Mouse (Mus musculus): ENCODE results near the gene 1110017D15Rik. TPM values are rescaled to one million over a fixed set of nuclear protein-coding genes. Genes with fewer than 3 reads are reported as not detected.
"Not testable (repeated sequence)": the region's sequence is repeated elsewhere in the genome, so short reads cannot be mapped to it uniquely, and the experiment has no call there.

1110017D15Rik gene
- polyA plus RNA-seq, 1 experiment from 2014 or later = 0.68 TPM

DNA sequence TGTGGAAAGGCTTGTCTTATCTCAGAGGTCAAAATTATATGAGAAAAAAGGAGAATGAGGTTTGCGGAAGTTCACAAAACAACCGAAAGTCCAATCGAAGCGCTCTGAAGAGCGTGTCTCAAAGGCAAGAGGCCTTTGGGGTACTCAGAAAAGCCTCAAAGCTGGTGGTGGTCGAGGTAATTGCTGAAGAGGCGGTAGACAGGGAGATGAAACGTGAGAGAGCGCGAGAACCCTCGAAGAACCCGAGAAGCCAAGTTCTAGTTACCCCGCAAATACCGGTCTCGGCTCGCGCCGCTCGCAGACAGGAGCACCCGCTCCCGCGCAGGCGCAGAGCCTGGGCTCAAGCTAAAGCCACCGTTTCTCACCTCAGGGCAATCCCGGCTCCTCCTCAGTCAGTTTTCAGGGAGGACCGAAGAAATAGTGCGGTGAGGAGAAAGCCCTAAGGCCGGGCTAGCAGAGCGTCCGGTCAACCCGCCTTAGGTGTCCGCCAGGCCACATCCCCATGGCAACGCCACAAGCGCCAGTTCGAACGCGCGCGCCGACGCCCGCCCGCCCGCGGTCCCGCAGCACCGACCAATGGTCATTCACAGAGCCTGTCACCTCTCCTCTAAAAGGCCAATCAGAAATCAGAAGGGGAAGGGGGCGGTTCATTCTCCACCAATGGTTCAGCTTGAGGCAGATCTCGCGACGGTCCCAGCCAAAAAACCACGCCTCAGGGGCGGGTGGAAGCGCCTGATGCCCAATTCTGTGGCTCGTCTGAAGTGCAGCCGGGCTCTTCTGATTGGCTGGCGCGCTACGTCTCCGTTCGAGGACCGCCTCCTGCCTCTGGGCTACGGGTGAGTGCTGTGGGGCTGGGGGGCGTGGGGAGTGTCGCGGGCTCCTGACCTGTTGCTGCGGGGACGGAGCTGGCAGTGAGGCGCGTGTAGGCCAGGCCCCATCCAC is 52.5 kb downstream of the 1110017D15Rik start, which contains the start of the genes Kif24 and Nudt2:
Gene Kif24, minus strand, starts transcription at position 543 of the 942 bp plus-strand sequence.
Gene Nudt2, plus strand, starts transcription at position 807 of the 942 bp plus-strand sequence.
- ATAC-seq (replicated peaks; ENCODE audit: low FRiP score, low read depth) (peak; percentile 98), DNase-seq (ENCODE audit: low spot score) (peak; percentile 100)
- Histone ChIP-seq H3K27ac (peak within 1 kb of the TSS; percentile 33; the same call in 1 of the 2 replicates), H3K4me1 (replicated peaks; ENCODE audit: insufficient read depth, low read length) (0 out of 2 replicates have a peak, but pooled peaks cover 2% of the 10 kb centered on the region), H3K36me3 (ENCODE audit: insufficient read depth, low read length) (no peaks in the 10 kb centered on the region), H3K27me3 (ENCODE audit: insufficient read depth, low read length) (no peaks in the 10 kb centered on the region), H3K9me3 (replicated peaks; ENCODE audit: low read length) (no peaks in the 10 kb centered on the region), H3K9ac (ENCODE audit: low read depth, low read length) (peak within 1 kb of the TSS; percentile 70), H3K4me2 (ENCODE audit: low read length) (peak within 1 kb of the TSS; percentile 66), H3K4me3 (replicated peaks; ENCODE audit: low read depth, low read length) (peak within 1 kb of the TSS; percentile 60)
- no peak for TF ChIP-seq CTCF (IDR thresholded peaks at IDR 0.05; ENCODE audit: low read depth)
- under 1% methylated on average over 70 of the region's 70 CpGs for WGBS

DNA sequence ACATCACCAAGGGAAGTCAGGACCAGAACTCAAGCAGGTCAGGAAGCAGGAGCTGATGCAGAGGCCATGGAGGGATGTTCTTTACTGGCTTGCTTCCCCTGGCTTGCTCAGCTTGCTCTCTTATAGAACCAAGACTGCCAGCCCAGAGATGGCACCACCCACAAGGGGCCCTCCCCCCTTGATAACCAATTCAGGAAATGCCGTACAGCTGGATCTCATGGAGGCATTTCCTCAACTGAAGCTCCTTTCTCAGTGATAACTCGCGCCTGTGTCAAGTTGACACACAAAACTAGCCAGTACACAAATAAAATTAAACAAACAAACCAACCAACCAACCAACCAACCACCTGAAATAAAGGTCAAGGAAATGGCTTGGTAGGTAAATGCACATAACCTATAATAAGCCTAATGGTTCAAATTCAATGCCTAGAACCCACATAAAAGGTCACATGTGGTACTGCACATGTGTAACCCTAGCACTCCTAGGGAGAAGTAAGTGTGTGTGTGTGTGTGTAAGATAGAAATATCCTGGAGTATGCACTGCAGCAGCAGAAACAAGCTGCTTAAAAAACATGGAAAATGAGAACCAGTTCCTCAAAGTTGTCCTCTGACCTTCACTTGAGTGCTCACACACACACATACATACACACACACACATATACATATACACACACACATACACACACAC is 53.9 kb downstream of the 1110017D15Rik start:
- not testable (repeated sequence) for H3K4me3 ChIP-seq (replicated peaks; ENCODE audit: low read depth, low read length); DNase-seq (ENCODE audit: low spot score); H3K27ac ChIP-seq; H3K27me3 ChIP-seq (ENCODE audit: insufficient read depth, low read length); ATAC-seq (replicated peaks; ENCODE audit: low FRiP score, low read depth); H3K36me3 ChIP-seq (ENCODE audit: insufficient read depth, low read length); H3K4me1 ChIP-seq (replicated peaks; ENCODE audit: insufficient read depth, low read length); H3K9ac ChIP-seq (ENCODE audit: low read depth, low read length); H3K9me3 ChIP-seq (replicated peaks; ENCODE audit: low read length)
- peak overlapping the region; percentile 62; the same call in 1 of the 2 replicates for H3K4me2 ChIP-seq (ENCODE audit: low read length)
- 77% methylated on average over 3 of the region's 3 CpGs for WGBS

- Histone ChIP-seq H3K9me3 (replicated peaks; ENCODE audit: low read length) (no peaks in the 10 kb centered on the region), H3K4me3 (replicated peaks; ENCODE audit: low read depth, low read length) (no peak overlapping the region), H3K9ac (ENCODE audit: low read depth, low read length) (no peak overlapping the region), H3K4me2 (ENCODE audit: low read length) (no peak overlapping the region), H3K27ac (no peak overlapping the region), H3K4me1 (replicated peaks; ENCODE audit: insufficient read depth, low read length) (0 out of 2 replicates have a peak, but pooled peaks cover 2% of the 10 kb centered on the region), H3K36me3 (ENCODE audit: insufficient read depth, low read length) (no peaks in the 10 kb centered on the region), H3K27me3 (ENCODE audit: insufficient read depth, low read length) (no peaks in the 10 kb centered on the region)
- TF ChIP-seq CTCF (IDR thresholded peaks at IDR 0.05; ENCODE audit: low read depth) = no peak
- DNase-seq (ENCODE audit: low spot score) (no peak), ATAC-seq (replicated peaks; ENCODE audit: low FRiP score, low read depth) (no peak)
- 96% methylated on average over 1 of the region's 1 CpGs for WGBS
Observed at GRCm38 (mm10) chr4:41460690-41461089, 56.4 kb downstream of the 1110017D15Rik start.

Other genes starting within 250 kb of the 1110017D15Rik start
- gene Ubap2, start 242.2 kb downstream of the 1110017D15Rik start, polyA plus RNA-seq (2015; fragmentation: Nextera tagmentation; extraction: Ambion mirVana) = 37.6 and 44.4 TPM in 2 replicates
- 49.8 and 55.4 TPM in 2 replicates for gene Dcaf12, start 202.4 kb downstream of the 1110017D15Rik start, polyA plus RNA-seq (2015; fragmentation: Nextera tagmentation; extraction: Ambion mirVana)
- 53.7 and 54.8 TPM in 2 replicates for gene Ubap1, start 168.3 kb downstream of the 1110017D15Rik start, polyA plus RNA-seq (2015; fragmentation: Nextera tagmentation; extraction: Ambion mirVana)
- 2.0 and 2.4 TPM in 2 replicates for gene Kif24, start 52.4 kb downstream of the 1110017D15Rik start, polyA plus RNA-seq (2015; fragmentation: Nextera tagmentation; extraction: Ambion mirVana)
- 57.2 and 61.7 TPM in 2 replicates for gene Nudt2, start 52.2 kb downstream of the 1110017D15Rik start, polyA plus RNA-seq (2015; fragmentation: Nextera tagmentation; extraction: Ambion mirVana)
- 5.3 and 6.1 TPM in 2 replicates for gene AI464131, start 14.3 kb downstream of the 1110017D15Rik start, polyA plus RNA-seq (2015; fragmentation: Nextera tagmentation; extraction: Ambion mirVana)
- 2.3 and 2.9 TPM in 2 replicates for gene Fam219a, start 52.2 kb upstream of the 1110017D15Rik start, polyA plus RNA-seq (2015; fragmentation: Nextera tagmentation; extraction: Ambion mirVana)
- gene Dnaic1, start 52.4 kb upstream of the 1110017D15Rik start, polyA plus RNA-seq (2015; fragmentation: Nextera tagmentation; extraction: Ambion mirVana) = 1.3 and 2.0 TPM in 2 replicates
- gene Enho, start 123.0 kb upstream of the 1110017D15Rik start, polyA plus RNA-seq (2015; fragmentation: Nextera tagmentation; extraction: Ambion mirVana) = 20.2 and 23.9 TPM in 2 replicates
- gene Cntfr, start 179.8 kb upstream of the 1110017D15Rik start, polyA plus RNA-seq (2015; fragmentation: Nextera tagmentation; extraction: Ambion mirVana) = 8.6 and 8.7 TPM in 2 replicates
- 157 and 159 TPM in 2 replicates for gene Il11ra1, start 182.7 kb upstream of the 1110017D15Rik start, polyA plus RNA-seq (2015; fragmentation: Nextera tagmentation; extraction: Ambion mirVana)
- 63.3 and 65.2 TPM in 2 replicates for gene Rpp25l, start 196.2 kb upstream of the 1110017D15Rik start, polyA plus RNA-seq (2015; fragmentation: Nextera tagmentation; extraction: Ambion mirVana)
- gene Dctn3, start 205.8 kb upstream of the 1110017D15Rik start, polyA plus RNA-seq (2015; fragmentation: Nextera tagmentation; extraction: Ambion mirVana) = 152 and 154 TPM in 2 replicates
- gene Arid3c, start 213.8 kb upstream of the 1110017D15Rik start, polyA plus RNA-seq (2015; fragmentation: Nextera tagmentation; extraction: Ambion mirVana) = 0.08 and 0.14 TPM in 2 replicates
- gene Galt, start 237.9 kb upstream of the 1110017D15Rik start, polyA plus RNA-seq (2015; fragmentation: Nextera tagmentation; extraction: Ambion mirVana) = 72.1 and 75.2 TPM in 2 replicates
- 58.4 and 64.4 TPM in 2 replicates for gene Sigmar1, start 238.8 kb upstream of the 1110017D15Rik start, polyA plus RNA-seq (2015; fragmentation: Nextera tagmentation; extraction: Ambion mirVana)